Mouse (Mus musculus) embryonic fibroblast, embryonic 13.5 days (primary cell): ENCODE measurements around the gene Pecam1.

Experiments used
- CTCF ChIP-seq: IDR thresholded peaks from 2 replicates; pipeline ENCODE4 v1.5.1; 2011; ENCODE audit warnings: mild to moderate bottlenecking, control low read depth, low read length, moderate library complexity, borderline replicate concordance; ENCODE audit not compliant: insufficient read depth
- POLR2A ChIP-seq: IDR thresholded peaks from 2 replicates; pipeline ENCODE4 v1.6.1; 2011; ENCODE audit warnings: low read depth, mild to moderate bottlenecking, control low read depth, low read length, moderate library complexity

- no peak for TF ChIP-seq POLR2A
- no peak for TF ChIP-seq CTCF
Measured at GRCm38 (mm10) chr11:106614339-106614645, 136.1 kb downstream of the Pecam1 start.
